Mouse (Mus musculus): Measurements from ENCODE around the gene Dvl3. TPM values are rescaled to one million over a fixed set of nuclear protein-coding genes. Genes with fewer than 3 reads are reported as not detected.

The Dvl3 gene
- polyA plus RNA-seq, 1 experiment = 26.8 TPM

DNA sequence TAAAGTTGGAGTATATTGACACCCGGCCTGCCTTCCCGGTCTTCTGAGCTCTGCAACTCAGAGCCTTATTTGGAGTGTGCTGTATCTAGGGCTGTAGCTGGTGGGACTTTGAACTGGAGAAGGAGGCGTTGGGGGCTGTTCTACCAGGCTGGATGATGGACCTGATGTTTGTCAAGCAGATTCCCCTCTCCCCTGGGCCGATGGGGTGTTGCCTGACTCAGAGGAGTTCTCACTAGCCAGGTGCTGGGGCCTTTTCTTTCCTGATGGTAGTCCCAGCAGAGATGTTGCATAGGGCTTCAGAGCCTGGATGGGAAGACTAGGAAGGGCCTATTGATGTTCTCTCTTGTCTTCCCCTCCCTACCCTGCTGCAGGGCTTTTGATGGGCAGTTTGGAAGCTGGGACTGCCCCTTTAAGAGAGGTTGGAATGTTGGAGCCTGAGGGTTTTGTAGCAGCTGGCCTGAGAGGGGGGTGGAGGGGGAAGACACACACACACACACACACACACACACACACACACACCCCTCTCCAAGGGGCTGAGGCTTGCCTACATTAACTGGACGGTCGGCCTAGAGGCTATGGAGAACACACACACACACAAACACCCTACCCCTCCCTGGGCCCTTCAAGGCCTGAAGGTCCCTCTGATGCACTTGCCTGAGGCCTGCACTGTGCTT lies 1.1 kb downstream of the Dvl3 start:
- peaks cover 11% of the 10 kb centered on the region for H3K4me1 ChIP-seq (ENCODE audit: control insufficient read depth, insufficient read depth, low read length)
- H3K4me3 ChIP-seq (ENCODE audit: insufficient read depth, low read length) = peak overlapping the region; percentile 74
- no peak overlapping the region for H3K27ac ChIP-seq (ENCODE audit: insufficient read depth, low read depth, low read length)
- TF ChIP-seq POLR2A (IDR thresholded peaks at IDR 0.05; ENCODE audit: borderline replicate concordance, low read depth, low read length) (no peak), CTCF (IDR thresholded peaks at IDR 0.05; ENCODE audit: low read depth, low read length) (no peak)

DNA sequence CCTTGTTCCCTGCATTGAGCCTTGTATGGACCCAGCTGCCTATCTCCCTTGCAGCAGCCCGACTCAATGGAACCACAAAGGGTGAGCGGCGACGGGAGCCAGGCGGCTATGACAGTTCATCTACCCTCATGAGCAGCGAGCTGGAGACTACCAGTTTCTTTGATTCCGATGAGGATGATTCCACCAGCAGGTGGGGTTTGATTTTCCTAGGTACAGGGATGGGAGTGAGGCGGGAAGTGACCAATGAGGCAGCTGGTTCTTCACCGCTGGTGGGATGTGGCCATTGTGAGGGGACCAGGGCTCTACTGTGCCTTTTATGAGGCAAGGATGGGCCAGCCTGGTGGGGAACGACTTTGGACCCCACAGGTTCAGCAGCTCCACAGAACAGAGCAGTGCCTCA lies 7.1 kb downstream of the Dvl3 start:
- H3K4me3 ChIP-seq (ENCODE audit: insufficient read depth, low read length) = no peak overlapping the region
- H3K4me1 ChIP-seq (ENCODE audit: control insufficient read depth, insufficient read depth, low read length) = peaks cover 11% of the 10 kb centered on the region
- H3K27ac ChIP-seq (ENCODE audit: insufficient read depth, low read depth, low read length) = no peak overlapping the region
- TF ChIP-seq POLR2A (IDR thresholded peaks at IDR 0.05; ENCODE audit: borderline replicate concordance, low read depth, low read length) (no peak), CTCF (IDR thresholded peaks at IDR 0.05; ENCODE audit: low read depth, low read length) (no peak)

DNA sequence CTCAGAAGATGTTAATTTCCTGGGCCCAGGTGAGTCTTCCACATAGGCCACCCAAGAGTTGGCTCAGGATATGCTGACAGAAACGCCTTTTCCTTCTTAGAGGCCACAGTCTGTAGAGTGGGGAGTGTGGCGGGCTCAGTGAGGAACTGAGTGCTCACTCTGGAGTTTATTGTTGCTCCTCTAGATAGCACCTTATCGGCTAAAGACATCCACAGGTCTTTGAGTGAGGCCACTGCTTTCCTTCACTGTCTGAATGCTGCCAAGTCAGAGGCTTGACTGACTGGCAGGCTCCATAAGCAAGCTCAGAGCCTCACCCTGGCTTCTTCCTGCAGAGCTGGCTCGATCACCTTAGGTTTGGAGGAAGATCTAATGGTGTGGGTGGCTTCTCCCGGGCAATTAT lies 12.0 kb downstream of the Dvl3 start:
- no peak overlapping the region for H3K4me3 ChIP-seq (ENCODE audit: insufficient read depth, low read length)
- no peaks in the 10 kb centered on the region for H3K4me1 ChIP-seq (ENCODE audit: control insufficient read depth, insufficient read depth, low read length)
- TF ChIP-seq CTCF (IDR thresholded peaks at IDR 0.05; ENCODE audit: low read depth, low read length) (no peak), POLR2A (IDR thresholded peaks at IDR 0.05; ENCODE audit: borderline replicate concordance, low read depth, low read length) (no peak)
- no peak overlapping the region for H3K27ac ChIP-seq (ENCODE audit: insufficient read depth, low read depth, low read length)

DNA sequence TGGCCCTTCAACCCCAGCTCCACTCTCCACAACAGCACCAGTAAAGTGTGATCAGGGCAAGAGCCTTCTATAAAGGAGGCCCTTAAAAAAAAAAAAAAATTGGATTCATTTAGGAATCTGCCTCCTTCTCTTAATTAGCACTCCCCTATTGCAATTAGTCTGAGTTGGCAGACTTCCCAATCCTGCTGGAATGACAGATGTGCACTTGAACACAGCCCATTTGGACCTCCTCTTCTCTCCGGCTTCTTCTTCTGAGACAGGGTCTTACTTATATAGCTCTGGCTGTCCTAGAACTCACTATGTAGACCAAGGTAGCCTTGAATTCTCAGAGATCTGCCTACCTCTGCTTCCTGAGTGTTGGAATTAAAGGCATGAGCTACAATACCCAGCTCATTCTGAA lies 12.6 kb downstream of the Dvl3 start:
- Histone ChIP-seq H3K27ac (ENCODE audit: insufficient read depth, low read depth, low read length) (no peak overlapping the region), H3K4me3 (ENCODE audit: insufficient read depth, low read length) (no peak overlapping the region), H3K4me1 (ENCODE audit: control insufficient read depth, insufficient read depth, low read length) (0 out of 2 replicates have a peak, but pooled peaks cover 2% of the 10 kb centered on the region)
- TF ChIP-seq CTCF (IDR thresholded peaks at IDR 0.05; ENCODE audit: low read depth, low read length) (no peak), POLR2A (IDR thresholded peaks at IDR 0.05; ENCODE audit: borderline replicate concordance, low read depth, low read length) (no peak)

DNA sequence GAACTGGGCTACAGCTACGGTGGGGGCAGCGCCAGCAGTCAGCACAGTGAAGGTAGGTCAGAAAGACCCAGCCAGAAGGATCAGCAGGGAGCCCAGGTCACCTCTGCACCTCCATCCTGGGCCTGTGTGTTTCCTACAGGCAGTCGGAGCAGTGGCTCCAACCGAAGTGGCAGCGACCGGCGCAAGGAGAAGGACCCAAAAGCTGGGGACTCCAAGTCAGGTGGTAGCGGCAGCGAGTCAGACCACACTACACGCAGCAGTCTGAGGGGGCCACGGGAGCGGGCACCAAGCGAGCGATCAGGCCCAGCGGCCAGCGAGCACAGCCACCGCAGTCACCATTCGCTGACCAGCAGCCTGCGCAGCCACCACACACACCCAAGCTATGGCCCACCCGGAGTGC lies 14.2 kb downstream of the Dvl3 start:
- Histone ChIP-seq H3K4me1 (ENCODE audit: control insufficient read depth, insufficient read depth, low read length) (peaks cover 4% of the 10 kb centered on the region; the same call in 1 of the 2 replicates), H3K4me3 (ENCODE audit: insufficient read depth, low read length) (no peak overlapping the region), H3K27ac (ENCODE audit: insufficient read depth, low read depth, low read length) (no peak overlapping the region)
- TF ChIP-seq POLR2A (IDR thresholded peaks at IDR 0.05; ENCODE audit: borderline replicate concordance, low read depth, low read length) (no peak), CTCF (IDR thresholded peaks at IDR 0.05; ENCODE audit: low read depth, low read length) (no peak)

DNA sequence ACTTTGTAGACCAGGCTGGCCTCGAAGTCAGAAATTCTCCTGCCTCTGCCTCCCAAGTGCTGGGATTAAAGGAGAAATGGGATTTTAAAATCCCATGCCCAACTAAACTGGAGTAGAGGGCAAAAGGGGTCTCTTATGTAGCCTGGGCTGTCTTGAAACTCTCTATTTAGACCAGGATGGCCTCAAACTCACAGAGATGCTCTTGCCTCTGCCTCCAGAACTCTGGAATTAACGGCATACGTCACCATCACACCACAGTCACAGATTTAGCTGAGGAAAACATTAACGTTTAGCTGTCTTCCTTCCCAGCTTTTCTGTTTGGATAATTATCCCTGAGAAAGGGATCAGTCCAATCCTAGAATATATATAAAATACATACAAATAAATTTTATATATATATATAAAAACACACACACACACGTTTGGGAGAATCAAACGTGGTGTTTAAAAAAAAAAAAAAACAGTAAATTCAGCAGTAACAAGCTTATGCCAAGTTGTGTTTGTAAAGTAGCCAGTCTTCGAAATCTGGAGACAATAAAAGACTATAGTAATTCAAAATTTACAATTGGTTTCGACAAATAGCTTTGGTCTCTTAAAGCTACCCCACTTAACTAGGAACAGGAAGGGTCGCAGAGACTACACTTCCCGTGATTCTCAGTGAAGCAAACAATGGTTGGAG lies 18.0 kb downstream of the Dvl3 start:
- Histone ChIP-seq H3K4me3 (ENCODE audit: insufficient read depth, low read length) (no peak overlapping the region), H3K4me1 (ENCODE audit: control insufficient read depth, insufficient read depth, low read length) (peaks cover 22% of the 10 kb centered on the region), H3K27ac (ENCODE audit: insufficient read depth, low read depth, low read length) (no peak overlapping the region)
- TF ChIP-seq CTCF (IDR thresholded peaks at IDR 0.05; ENCODE audit: low read depth, low read length) (no peak), POLR2A (IDR thresholded peaks at IDR 0.05; ENCODE audit: borderline replicate concordance, low read depth, low read length) (no peak)

DNA sequence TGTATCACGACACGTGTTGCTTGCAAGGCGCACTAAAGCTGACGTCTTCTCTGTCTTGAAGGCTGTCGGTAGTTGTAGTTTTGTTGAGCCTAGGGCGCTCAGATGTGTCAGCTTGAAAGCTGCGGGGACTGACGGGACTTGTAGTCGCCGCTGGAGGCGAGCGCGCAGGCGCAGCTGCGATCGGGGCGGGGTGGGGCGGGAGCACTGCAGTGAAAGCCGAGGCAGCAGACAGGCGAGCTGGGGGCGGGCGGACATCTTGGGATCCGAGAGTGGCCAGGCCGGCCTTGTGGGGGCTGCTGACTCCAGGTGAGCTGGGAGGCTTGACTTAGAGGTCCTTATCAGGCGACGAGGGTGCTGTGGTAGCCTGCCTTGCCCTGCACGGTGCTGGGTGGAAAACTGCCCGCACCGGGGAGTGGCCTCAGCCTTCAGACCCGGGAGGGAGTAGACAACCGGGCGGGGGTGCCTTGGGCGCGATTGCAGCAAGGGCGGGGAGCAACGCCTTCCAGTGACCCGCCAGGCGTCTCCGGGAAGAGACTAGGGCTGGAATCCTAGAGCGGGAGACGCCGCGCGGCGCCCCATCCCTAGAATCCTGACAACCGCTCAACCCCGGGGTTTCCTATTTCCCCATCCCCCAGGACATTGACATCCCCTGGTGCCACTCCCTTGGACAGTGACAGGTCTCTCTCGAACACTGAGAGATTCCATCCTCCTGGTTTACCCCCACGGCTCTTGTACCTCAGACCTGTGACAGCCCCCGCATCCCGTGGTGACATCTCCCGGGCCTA lies 18.7 kb downstream of the Dvl3 start, which contains the start of gene Ap2m1:
Gene Ap2m1 (plus strand): TSS at position 183 of the 785 bp plus-strand sequence.
- Histone ChIP-seq H3K27ac (ENCODE audit: insufficient read depth, low read depth, low read length) (peak within 1 kb of the TSS; percentile 96), H3K4me1 (ENCODE audit: control insufficient read depth, insufficient read depth, low read length) (peaks cover 29% of the 10 kb centered on the region), H3K4me3 (ENCODE audit: insufficient read depth, low read length) (peak within 1 kb of the TSS; percentile 74)
- TF ChIP-seq CTCF (IDR thresholded peaks at IDR 0.05; ENCODE audit: low read depth, low read length) (no peak), POLR2A (IDR thresholded peaks at IDR 0.05; ENCODE audit: borderline replicate concordance, low read depth, low read length) (no peak)

DNA sequence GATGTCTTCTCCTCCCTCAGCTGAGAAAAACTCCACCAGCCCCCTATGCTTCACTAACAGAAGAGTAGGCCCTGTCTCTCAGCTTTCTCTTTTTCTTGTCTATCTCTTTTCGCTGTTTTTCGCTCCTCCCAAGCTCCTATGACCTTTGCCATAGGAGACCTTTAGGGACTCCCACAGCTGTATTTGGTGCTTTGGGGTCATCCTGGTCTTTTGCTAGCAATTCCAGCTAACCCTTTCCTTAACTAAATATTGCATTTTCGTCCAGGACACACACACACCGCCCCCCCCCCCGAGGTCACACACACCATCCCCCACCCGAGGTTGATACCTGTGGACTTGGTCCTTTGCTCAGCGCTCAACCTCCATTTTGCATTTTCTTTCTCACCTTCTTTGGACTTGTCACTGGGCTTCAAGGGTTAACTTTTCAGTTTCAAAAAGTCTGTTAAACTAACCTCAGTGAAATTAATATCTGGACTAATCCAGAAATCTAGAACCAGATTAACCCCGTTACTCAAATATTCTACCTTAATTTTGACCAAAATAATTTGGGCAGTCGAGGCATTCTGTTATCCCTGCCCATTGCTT lies 19.4 kb downstream of the Dvl3 start:
- H3K4me3 ChIP-seq (ENCODE audit: insufficient read depth, low read length) = peak overlapping the region; percentile 74
- H3K27ac ChIP-seq (ENCODE audit: insufficient read depth, low read depth, low read length) = peak overlapping the region; percentile 96
- TF ChIP-seq CTCF (IDR thresholded peaks at IDR 0.05; ENCODE audit: low read depth, low read length) = no peak
- no peak for TF ChIP-seq POLR2A (IDR thresholded peaks at IDR 0.05; ENCODE audit: borderline replicate concordance, low read depth, low read length)
- peaks cover 36% of the 10 kb centered on the region for H3K4me1 ChIP-seq (ENCODE audit: control insufficient read depth, insufficient read depth, low read length)

DNA sequence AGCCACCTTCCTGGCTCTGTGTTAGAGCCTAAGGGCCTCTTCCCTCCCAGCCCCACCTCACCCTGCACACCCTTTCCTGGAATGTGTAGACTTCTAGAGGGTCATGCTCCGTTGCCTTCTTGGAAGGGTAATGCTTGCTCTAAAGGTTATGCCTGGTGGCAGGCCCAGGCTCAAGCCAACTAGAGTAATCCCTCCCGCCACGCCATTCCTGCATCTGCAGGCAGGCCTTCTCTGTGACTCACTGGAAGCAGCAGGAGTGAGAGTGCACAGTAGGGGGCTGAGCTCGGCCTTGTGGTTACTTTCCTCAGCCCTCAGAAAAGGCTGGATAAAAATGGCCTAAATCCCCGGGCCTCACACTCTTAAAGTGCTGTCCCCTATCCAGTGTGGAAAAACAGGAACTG lies 20.3 kb downstream of the Dvl3 start:
- peak overlapping the region; percentile 96 for H3K27ac ChIP-seq (ENCODE audit: insufficient read depth, low read depth, low read length)
- peak overlapping the region; percentile 74 for H3K4me3 ChIP-seq (ENCODE audit: insufficient read depth, low read length)
- H3K4me1 ChIP-seq (ENCODE audit: control insufficient read depth, insufficient read depth, low read length) = peaks cover 38% of the 10 kb centered on the region
- TF ChIP-seq POLR2A (IDR thresholded peaks at IDR 0.05; ENCODE audit: borderline replicate concordance, low read depth, low read length) (no peak), CTCF (IDR thresholded peaks at IDR 0.05; ENCODE audit: low read depth, low read length) (no peak)

All from bone marrow macrophage, adult 2 months (primary cell).